Mouse (Mus musculus) CH12.LX (cell line): ENCODE results near the gene Gm39653. TPM values are rescaled to one million over a fixed set of nuclear protein-coding genes. Genes with fewer than 3 reads are reported as not detected.

ENCODE experiments used
- DNase-seq: peaks from one replicate; pipeline ENCODE4 v3.0.0-alpha.2; 2013; ENCODE audit errors: extremely low read depth
- H3K27ac ChIP-seq: 2 replicates; pipeline ENCODE4 v1.5.1; 2012; ENCODE audit warnings: low read depth, mild to moderate bottlenecking, control low read depth, moderate library complexity; ENCODE audit not compliant: insufficient read depth
- H3K27me3 ChIP-seq: replicated peaks from 2 replicates; pipeline ENCODE3; 2012; ENCODE audit warnings: inconsistent platforms
- H3K36me3 ChIP-seq, 2 experiments: replicated peaks in 1 of 2; 2 replicates each; pipeline versions ENCODE3 to v1.6.1; 2012; ENCODE audit warnings: inconsistent platforms in 1 of 2, low read length in 1 of 2, mild to moderate bottlenecking in 1 of 2, mixed read lengths in 1 of 2, moderate library complexity in 1 of 2; ENCODE audit not compliant: control insufficient read depth in 1 of 2, insufficient read depth in 1 of 2
- H3K4me1 ChIP-seq, 2 experiments: 2 replicates each; pipeline ENCODE4 v1.6.1; 2012; ENCODE audit warnings: inconsistent platforms in 1 of 2, moderate library complexity in 1 of 2; ENCODE audit not compliant: insufficient read depth in 2 of 2, control insufficient read depth in 1 of 2
- H3K4me2 ChIP-seq: 2 replicates; pipeline ENCODE4 v1.6.1; 2012; ENCODE audit warnings: low read depth, mild to moderate bottlenecking, control low read depth; ENCODE audit not compliant: poor library complexity, insufficient read depth, severe bottlenecking
- H3K4me3 ChIP-seq, 3 experiments: fragments of 150-350 bp in 1 of 3; sonication (generic) in 1 of 3; replicated peaks in 1 of 3; 2 replicates each; pipeline versions ENCODE3 to v1.5.1; 2011 to 2012; ENCODE audit warnings: low read depth in 2 of 3, low read length in 2 of 3, mild to moderate bottlenecking in 2 of 3, moderate library complexity in 2 of 3, control low read depth in 1 of 3, improper control_type of control experiment in 1 of 3, inconsistent platforms in 1 of 3, mixed read lengths in 1 of 3; ENCODE audit not compliant: poor library complexity in 1 of 3
- H3K79me2 ChIP-seq: replicated peaks from 2 replicates; pipeline ENCODE4 v1.6.1; 2012; ENCODE audit warnings: mild to moderate bottlenecking, moderate library complexity; ENCODE audit not compliant: control insufficient read depth, poor library complexity, insufficient read depth, severe bottlenecking; ENCODE audit errors: extremely low read depth
- H3K9ac ChIP-seq: 2 replicates; pipeline ENCODE4 v1.6.1; 2012; ENCODE audit warnings: low read depth, mild to moderate bottlenecking, control low read depth, moderate library complexity; ENCODE audit not compliant: insufficient read depth
- H3K9me3 ChIP-seq: replicated peaks from 2 replicates; pipeline ENCODE3; 2012; ENCODE audit warnings: low read length, inconsistent platforms, mixed read lengths
- BHLHE40 ChIP-seq: IDR thresholded peaks from 2 replicates; pipeline ENCODE4 v1.6.1; 2011; ENCODE audit warnings: mild to moderate bottlenecking, low read depth, low read length, improper control_type of control experiment
- CHD2 ChIP-seq: IDR thresholded peaks from 2 replicates; pipeline ENCODE4 v1.6.1; 2011; ENCODE audit warnings: low read length, improper control_type of control experiment
- CTCF ChIP-seq, 2 experiments: IDR thresholded peaks in 1 of 2; conservative IDR thresholded peaks in 1 of 2; 2 replicates each; pipeline ENCODE4 v1.5.1; 2011 to 2012; ENCODE audit warnings: low read depth in 2 of 2, low read length in 2 of 2, improper control_type of control experiment in 1 of 2, inconsistent platforms in 1 of 2, mild to moderate bottlenecking in 1 of 2, moderate library complexity in 1 of 2
- GABPA ChIP-seq: IDR thresholded peaks from 2 replicates; pipeline ENCODE4 v1.6.1; 2012; ENCODE audit warnings: low read depth, low read length, improper control_type of control experiment, inconsistent platforms; ENCODE audit not compliant: insufficient replicate concordance
- MAFK ChIP-seq: IDR thresholded peaks from 2 replicates; pipeline ENCODE4 v1.6.1; 2011; ENCODE audit warnings: low read length, improper control_type of control experiment; ENCODE audit not compliant: insufficient replicate concordance
- MAX ChIP-seq: IDR thresholded peaks from 2 replicates; pipeline ENCODE4 v1.6.1; 2011; ENCODE audit warnings: low read length, improper control_type of control experiment
- MEF2A ChIP-seq: IDR thresholded peaks from 2 replicates; pipeline ENCODE4 v1.6.1; 2014; ENCODE audit warnings: low read depth, mild to moderate bottlenecking, inconsistent platforms, low read length, improper control_type of control experiment, borderline replicate concordance
- MYC ChIP-seq: IDR thresholded peaks from 2 replicates; pipeline ENCODE4 v1.6.1; 2011; ENCODE audit warnings: low read depth, mild to moderate bottlenecking, improper control_type of control experiment, low read length
- PAX5 ChIP-seq: IDR thresholded peaks from 2 replicates; pipeline ENCODE4 v1.6.1; 2012; ENCODE audit warnings: low read length, inconsistent platforms, mixed read lengths
- SIN3A ChIP-seq: IDR thresholded peaks from 2 replicates; pipeline ENCODE4 v1.6.1; 2012; ENCODE audit warnings: low read length, improper control_type of control experiment, inconsistent platforms
- SMC3 ChIP-seq: IDR thresholded peaks from 2 replicates; pipeline ENCODE4 v1.6.1; 2011; ENCODE audit warnings: low read depth, low read length, improper control_type of control experiment
- dilution Hi-C: fragments of 300-500 bp; cut with MboI; formaldehyde crosslinking; loops from 2 replicates; pipeline ENCODE4 v1.14.3; 2020; ENCODE audit warnings: low sequenced_read_pairs; ENCODE audit not compliant: extremely low pct_unique_long_range_greater_than_20kb, extremely low pct_ligation_motif_present
- in situ Hi-C: fragments of 300-500 bp; cut with MboI; formaldehyde crosslinking; loops from 3 replicates; pipeline ENCODE4 v1.14.3; 2019; ENCODE audit warnings: low sequenced_read_pairs, low pct_ligation_motif_present, low pct_unique_long_range_greater_than_20kb, mixed read lengths
- polyA plus RNA-seq: library from polyadenylated mRNA; unstranded; fragments of >175 nt; gene quantifications from 2 replicates; pipeline ENCODE4 v1.2.1, GENCODE M21; 2012; ENCODE audit warnings: low read depth; ENCODE audit not compliant: insufficient read length
- total RNA-seq, 2 experiments: library from RNA; depleted of rRNA; stranded (reverse); fragments of 300-350 nt in 1 of 2; fragments of >200 nt in 1 of 2; gene quantifications; 2 replicates each; pipeline ENCODE4 v1.2.3; 2012 to 2014

The Gm39653 gene
- total and polyA plus RNA-seq, 3 experiments: not detected

DNA sequence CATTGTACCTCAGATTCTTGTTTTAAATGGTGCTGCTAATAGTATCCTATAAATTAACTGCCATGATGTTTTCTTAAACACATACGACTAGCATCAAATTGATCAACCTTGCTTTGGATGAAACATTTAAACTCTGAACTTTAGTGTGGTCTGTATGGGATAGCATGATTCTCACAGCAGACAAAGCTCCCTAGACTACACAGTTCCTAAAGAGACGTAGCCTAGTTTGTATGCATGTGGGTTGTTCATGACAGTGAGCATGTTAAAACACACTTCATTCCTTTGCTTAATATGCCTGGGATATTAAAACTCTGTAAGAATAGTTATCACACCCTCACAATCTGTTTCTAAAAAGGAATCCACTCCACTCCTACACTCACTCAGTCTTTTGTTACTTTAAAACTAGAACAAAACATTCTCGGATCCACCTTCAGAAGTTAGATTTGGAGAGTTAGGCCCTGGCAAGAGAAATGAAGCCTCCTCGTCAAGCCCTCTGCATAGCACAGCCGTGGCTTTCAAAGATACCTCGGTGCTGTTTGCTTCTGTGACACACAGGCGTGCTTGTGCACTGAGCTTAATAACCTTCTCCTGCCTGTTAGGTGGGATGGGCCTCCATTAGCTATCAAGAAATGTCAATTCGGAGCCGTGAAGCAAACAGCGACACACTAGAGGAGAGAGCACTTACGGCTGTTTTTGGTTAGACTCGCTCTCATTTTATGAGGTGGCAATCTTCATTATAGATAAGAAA lies 41.7 kb upstream of the Gm39653 start:
- TF ChIP-seq MEF2A: no peak
- Histone ChIP-seq H3K4me2 (0 out of 2 replicates have a peak overlapping the region, but pooled peaks have one; percentile 50), H3K27ac (no peak overlapping the region), H3K27me3 (no peaks in the 10 kb centered on the region), H3K4me3 (no peak overlapping the region), H3K9me3 (no peaks in the 10 kb centered on the region), H3K9ac (peak overlapping the region; percentile 54), H3K36me3 (no peaks in the 10 kb centered on the region), H3K79me2 (no peaks in the 10 kb centered on the region), H3K4me1 (peaks cover 6 to 17% of the 10 kb centered on the region in 2 experiments; a peak in 3 of 4 replicates)
- dilution Hi-C loops (no loop called here), in situ Hi-C loops (no loop called here)
- DNase-seq: no peak

GRCm38 (mm10) chr1:63576803-63577202 lies 39.0 kb upstream of the Gm39653 start:
- no peaks in the 10 kb centered on the region for H3K9me3 ChIP-seq
- DNase-seq: no peak
- dilution Hi-C loops (no loop called here), in situ Hi-C loops (no loop called here)
- H3K4me2 ChIP-seq: no peak overlapping the region
- peaks cover 6 to 17% of the 10 kb centered on the region in 2 experiments; a peak in 3 of 4 replicates for H3K4me1 ChIP-seq
- no peaks in the 10 kb centered on the region for H3K36me3 ChIP-seq
- H3K4me3 ChIP-seq: no peak overlapping the region
- no peak overlapping the region for H3K27ac ChIP-seq
- TF ChIP-seq MAFK: no peak
- no peak for TF ChIP-seq CHD2
- no peak for TF ChIP-seq MAX
- no peak for TF ChIP-seq SMC3
- TF ChIP-seq MYC: no peak
- no peaks in the 10 kb centered on the region for H3K79me2 ChIP-seq
- H3K27me3 ChIP-seq: no peaks in the 10 kb centered on the region
- no peak overlapping the region for H3K9ac ChIP-seq

GRCm38 (mm10) chr1:63579153-63579552 lies 36.6 kb upstream of the Gm39653 start:
- Histone ChIP-seq H3K9me3 (no peaks in the 10 kb centered on the region), H3K27me3 (no peaks in the 10 kb centered on the region), H3K4me1 (peaks cover 1 to 2% of the 10 kb centered on the region in 2 experiments; a peak in 1 of 4 replicates), H3K4me2 (no peak overlapping the region), H3K9ac (no peak overlapping the region), H3K79me2 (no peaks in the 10 kb centered on the region), H3K4me3 (no peak overlapping the region), H3K36me3 (no peaks in the 10 kb centered on the region), H3K27ac (no peak overlapping the region)
- dilution Hi-C loops: no loop called here
- TF ChIP-seq BHLHE40: no peak
- no peak for TF ChIP-seq PAX5
- no peak for TF ChIP-seq SIN3A
- no peak for TF ChIP-seq GABPA
- TF ChIP-seq CTCF (conservative IDR thresholded peaks at IDR 0.05 in 1 of 2, IDR thresholded peaks at IDR 0.05 in 1 of 2; ENCODE audit: low read depth in 2 of 2, low read length in 2 of 2): no peak
- no peak for DNase-seq
- in situ Hi-C loops: no loop called here
